ENCODE assay signal across 10 mouse cellular contexts in the genomic region with DNA sequence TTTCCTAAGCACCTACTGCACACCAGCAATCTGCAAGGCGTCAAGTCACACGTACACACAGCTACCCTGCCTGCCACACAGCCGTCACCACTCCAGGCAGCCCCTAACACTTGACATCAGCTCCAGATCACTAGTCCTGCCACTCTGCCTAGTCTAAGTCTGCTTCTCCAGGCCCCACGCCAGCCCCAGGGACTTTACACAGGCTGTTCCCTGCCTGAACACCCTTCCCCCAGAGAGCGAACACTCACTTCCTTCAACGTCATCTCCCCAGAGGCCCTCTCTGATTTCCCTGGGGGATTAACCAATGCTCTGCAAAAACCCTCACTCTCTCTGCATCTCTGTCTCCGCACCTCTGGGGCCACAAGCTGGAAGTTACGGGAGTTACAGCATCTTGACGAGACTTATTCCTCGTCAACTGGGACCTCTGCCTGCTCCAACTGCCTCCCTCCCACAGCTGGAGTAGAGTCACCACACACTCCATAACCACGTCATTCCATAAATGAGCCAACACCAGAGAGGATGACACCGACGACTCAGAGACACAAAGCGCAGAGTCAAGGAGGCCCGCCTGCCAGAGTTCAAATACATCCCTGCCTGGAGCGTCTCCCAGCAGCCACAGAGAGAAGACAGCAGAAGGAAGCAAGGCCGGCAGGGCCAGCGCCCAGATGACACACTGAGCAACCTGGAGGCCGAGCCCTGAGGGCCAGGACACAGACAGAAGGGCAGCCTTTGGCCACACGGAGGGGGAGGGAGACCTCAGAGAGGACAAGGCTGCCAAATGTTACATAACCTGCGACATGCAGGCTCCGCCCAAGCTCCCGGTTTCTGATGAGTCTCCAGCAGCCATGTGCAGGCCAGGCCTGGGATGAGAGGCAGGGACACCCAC. TPM values are rescaled to one million over a fixed set of nuclear protein-coding genes. Genes with fewer than 3 reads are reported as not detected.
DNase-seq lines count a peak whose midpoint lies in the region; ATAC-seq and TF ChIP-seq lines count a peak whose summit lies in the region.
"Had no signal": no experiment of that assay in that cellular context is flagged by ENCODE, and none has a peak within 500 bp of the region (broad histone marks: within the 10 kb centered on the region; RNA-seq: fewer than 3 reads in every experiment).

No protein-coding gene starts in this region.

- no peak for TF ChIP-seq POLR2A in kidney, adult 2 months (IDR thresholded peaks at IDR 0.05; ENCODE audit: low read depth, low read length)
- no peak for TF ChIP-seq POLR2A in bone marrow, adult 2 months (IDR thresholded peaks at IDR 0.05; ENCODE audit: borderline replicate concordance, control insufficient read depth, low read depth, low read length)
- TF ChIP-seq POLR2A in thymus, adult 2 months (IDR thresholded peaks at IDR 0.05; ENCODE audit: control insufficient read depth, extremely low read depth, insufficient read depth, low read length, poor library complexity), result no peak

- peaks cover 1% of the 10 kb centered on the region; the same call in 1 of the 2 replicates for H3K36me3 ChIP-seq in kidney, adult 2 months (ENCODE audit: control insufficient read depth, insufficient read depth, low read length)
- peaks cover 59% of the 10 kb centered on the region for H3K36me3 ChIP-seq in kidney, embryonic 14.5 days (ENCODE audit: control insufficient read depth, insufficient read depth, low read length)
- H3K36me3 ChIP-seq in forebrain, postnatal 0 days (ENCODE audit: insufficient read depth), result peaks cover 45% of the 10 kb centered on the region
- H3K36me3 ChIP-seq in liver, postnatal 0 days (replicated peaks; ENCODE audit: insufficient read depth, low read length), result peaks cover 42% of the 10 kb centered on the region
- peaks cover 7% of the 10 kb centered on the region; the same call in 1 of the 2 replicates for H3K36me3 ChIP-seq in thymus, adult 2 months (ENCODE audit: control insufficient read depth, insufficient read depth, low read length)

- TF ChIP-seq CTCF in kidney, adult 2 months (conservative IDR thresholded peaks at IDR 0.05; ENCODE audit: insufficient read depth, insufficient read length, low read depth, low read length), result no peak
- TF ChIP-seq CTCF in bone marrow, adult 2 months (IDR thresholded peaks at IDR 0.05; ENCODE audit: control insufficient read depth, insufficient read depth, low read length), result no peak
- no peak for TF ChIP-seq CTCF in forebrain, postnatal 0 days (IDR thresholded peaks at IDR 0.05; ENCODE audit: low read depth)
- TF ChIP-seq CTCF in liver, postnatal 0 days (IDR thresholded peaks at IDR 0.05; ENCODE audit: low read depth), result no peak
- no peak for TF ChIP-seq CTCF in thymus, adult 2 months (IDR thresholded peaks at IDR 0.05; ENCODE audit: borderline replicate concordance, control insufficient read depth, extremely low read depth, insufficient read depth, low read length, poor library complexity)

- no peak for ATAC-seq in kidney, embryonic 14.5 days (ENCODE audit: low FRiP score, low TSS enrichment)
- ATAC-seq in forebrain, postnatal 0 days, result peak; percentile 80
- peak; percentile 63 for ATAC-seq in liver, postnatal 0 days
- ATAC-seq: Patski had no signal

- 0 out of 2 replicates have a peak overlapping the region, but pooled peaks have one; percentile 0 for H3K27ac ChIP-seq in kidney, adult 2 months (ENCODE audit: insufficient read depth, low read depth, low read length)
- no peak overlapping the region for H3K27ac ChIP-seq in kidney, embryonic 14.5 days (ENCODE audit: low read depth, low read length)
- H3K27ac ChIP-seq in bone marrow, adult 2 months (ENCODE audit: control insufficient read depth, insufficient read depth, low read depth, low read length, poor library complexity), result peak overlapping the region; percentile 13; the same call in 1 of the 2 replicates
- H3K27ac ChIP-seq in forebrain, postnatal 0 days (ENCODE audit: low read depth, low read length), result peak overlapping the region; percentile 35; the same call in 1 of the 2 replicates
- peak overlapping the region; percentile 44 for H3K27ac ChIP-seq in liver, postnatal 0 days (ENCODE audit: low read depth)
- no peak overlapping the region for H3K27ac ChIP-seq in thymus, adult 2 months (ENCODE audit: control insufficient read depth, insufficient read depth, low read length)
- H3K27ac ChIP-seq: kidney, postnatal 0 days had no signal

- WGBS in kidney, adult 2 months, result 52% methylated on average over 23 of the region's 23 CpGs
- WGBS in kidney, embryonic 14.5 days, result 60% methylated on average over 23 of the region's 23 CpGs
- 42% methylated on average over 23 of the region's 23 CpGs for WGBS in bone marrow, adult 2 months
- 68% methylated on average over 23 of the region's 23 CpGs for WGBS in forebrain, postnatal 0 days
- 50% methylated on average over 22 of the region's 23 CpGs for WGBS in liver, postnatal 0 days (ENCODE audit: insufficient replicate concordance)
- WGBS in thymus, adult 2 months, result 92% methylated on average over 23 of the region's 23 CpGs

- peak; percentile 95 for DNase-seq in kidney, adult 2 months
- peak; percentile 61 for DNase-seq in forebrain, postnatal 0 days
- peak; percentile 45 for DNase-seq in induced T-regulatory cell, adult 2 months (ENCODE audit: low read depth)
- DNase-seq in liver, postnatal 0 days, result peak; percentile 67
- peak; percentile 63 for DNase-seq in spleen, adult 12 weeks (ENCODE audit: low spot score)
- no peak for DNase-seq in thymus, adult 2 months

- no peaks in the 10 kb centered on the region for H3K27me3 ChIP-seq in kidney, adult 2 months (replicated peaks; ENCODE audit: control insufficient read depth, insufficient read depth, low read length)
- H3K27me3 ChIP-seq in kidney, embryonic 14.5 days (ENCODE audit: control insufficient read depth, insufficient read depth, low read length), result no peaks in the 10 kb centered on the region
- H3K27me3 ChIP-seq in forebrain, postnatal 0 days (ENCODE audit: insufficient read depth, low read length), result no peaks in the 10 kb centered on the region
- no peaks in the 10 kb centered on the region for H3K27me3 ChIP-seq in liver, postnatal 0 days (ENCODE audit: insufficient read depth, low read length)
- no peaks in the 10 kb centered on the region for H3K27me3 ChIP-seq in thymus, adult 2 months (ENCODE audit: control insufficient read depth, insufficient read depth, low read length)
- H3K27me3 ChIP-seq: Patski had no signal

- peaks cover 11% of the 10 kb centered on the region; the same call in 1 of the 2 replicates for H3K4me1 ChIP-seq in kidney, adult 2 months (ENCODE audit: control insufficient read depth, insufficient read depth, low read length)
- H3K4me1 ChIP-seq in kidney, embryonic 14.5 days (ENCODE audit: control insufficient read depth, insufficient read depth, low read length), result peaks cover 35% of the 10 kb centered on the region
- peaks cover 28% of the 10 kb centered on the region for H3K4me1 ChIP-seq in bone marrow, adult 2 months (ENCODE audit: control insufficient read depth, insufficient read depth, low read length)
- peaks cover 3% of the 10 kb centered on the region for H3K4me1 ChIP-seq in forebrain, postnatal 0 days (ENCODE audit: insufficient read depth)
- H3K4me1 ChIP-seq in liver, postnatal 0 days (ENCODE audit: insufficient read depth), result peaks cover 52% of the 10 kb centered on the region
- peaks cover 37% of the 10 kb centered on the region for H3K4me1 ChIP-seq in thymus, adult 2 months (replicated peaks; ENCODE audit: control insufficient read depth, insufficient read depth, low read length)

- TF ChIP-seq EP300 in liver, postnatal 0 days (IDR thresholded peaks at IDR 0.05; ENCODE audit: low read depth), result no peak

- no peak overlapping the region for H3K9ac ChIP-seq in kidney, embryonic 14.5 days (ENCODE audit: low read depth, low read length)
- H3K9ac ChIP-seq in forebrain, postnatal 0 days, result no peak overlapping the region
- no peak overlapping the region for H3K9ac ChIP-seq in liver, postnatal 0 days (replicated peaks)

- no peak overlapping the region for H3K4me3 ChIP-seq in kidney, adult 2 months (ENCODE audit: insufficient read depth, low read depth, low read length)
- no peak overlapping the region for H3K4me3 ChIP-seq in kidney, embryonic 14.5 days (ENCODE audit: low read length)
- H3K4me3 ChIP-seq in bone marrow, adult 2 months (replicated peaks; ENCODE audit: control insufficient read depth, low read depth, low read length), result no peak overlapping the region
- H3K4me3 ChIP-seq in forebrain, postnatal 0 days (ENCODE audit: low read depth, low read length), result no peak overlapping the region
- no peak overlapping the region for H3K4me3 ChIP-seq in liver, postnatal 0 days (ENCODE audit: low read depth, low read length)
- H3K4me3 ChIP-seq in thymus, adult 2 months (ENCODE audit: control insufficient read depth, insufficient read depth, low read length), result no peak overlapping the region

- H3K4me2 ChIP-seq in kidney, embryonic 14.5 days (replicated peaks; ENCODE audit: low read depth, low read length), result no peak overlapping the region
- H3K4me2 ChIP-seq in forebrain, postnatal 0 days (ENCODE audit: low read depth), result no peak overlapping the region
- H3K4me2 ChIP-seq in liver, postnatal 0 days (ENCODE audit: low read depth, low read length), result peak overlapping the region; percentile 6; the same call in 1 of the 2 replicates

- no peaks in the 10 kb centered on the region for H3K9me3 ChIP-seq in kidney, embryonic 14.5 days (ENCODE audit: control insufficient read depth, low read length)
- no peaks in the 10 kb centered on the region for H3K9me3 ChIP-seq in forebrain, postnatal 0 days (ENCODE audit: low read length)
- no peaks in the 10 kb centered on the region for H3K9me3 ChIP-seq in liver, postnatal 0 days (ENCODE audit: low read length)

RNA-seq across cellular contexts. Expression of a gene that starts 49.8 kb away (rescaled TPM):
- polyA plus RNA-seq in kidney, adult 2 months (2012; rRNA removed), result 7.9 and 11.3 TPM in 2 replicates
- 3.8 and 4.8 TPM in 2 replicates for polyA plus RNA-seq in kidney, embryonic 14.5 days (2014; fragmentation: Nextera tagmentation; extraction: Ambion mirVana)
- polyA plus RNA-seq in bone marrow, adult 2 months (2011; ENCODE audit: insufficient read depth, insufficient read length, low replicate concordance, missing spikeins), result not detected in 2 replicates
- 3.2 and 6.2 TPM in 2 replicates for total RNA-seq in forebrain, postnatal 0 days (2014; rRNA removed)
- 4.4 and 4.8 TPM in 2 replicates for polyA plus RNA-seq in forebrain, postnatal 0 days (2015; fragmentation: Nextera tagmentation; extraction: Ambion mirVana)
- 0.21 and 0.27 TPM in 2 replicates for polyA plus RNA-seq in liver, postnatal 0 days (2015; fragmentation: Nextera tagmentation; extraction: Ambion mirVana)
- 3.4 and 4.5 TPM in 2 replicates for polyA plus RNA-seq in thymus, adult 2 months (2012; rRNA removed)

Comparison
In these comparisons a context has a peak if more than half of its experiments do, and no peak if none do; other contexts are left out.
1. H3K27ac ChIP-seq: peak in kidney, adult 2 months (single experiment), bone marrow, adult 2 months (single experiment), forebrain, postnatal 0 days (single experiment) and liver, postnatal 0 days (single experiment); none in kidney, embryonic 14.5 days (single experiment) and thymus, adult 2 months (single experiment).